Mouse (Mus musculus): Measurements from ENCODE around the gene Plekha6. TPM values are rescaled to one million over a fixed set of nuclear protein-coding genes. Genes with fewer than 3 reads are reported as not detected.
A peak's percentile ranks its signal among the peaks of the same experiment; 100 is the strongest.

Gene Plekha6
- total RNA-seq, 2 experiments from 2014 or later = 8.1 to 10.6 TPM

GRCm38 (mm10) chr1:133138401-133138800, 25.6 kb upstream of the Plekha6 start:
- no peak for DNase-seq (ENCODE audit: low spot score)

GRCm38 (mm10) chr1:133146014-133147009, 17.7 kb upstream of the Plekha6 start:
- DNase-seq (ENCODE audit: low spot score) = peak; percentile 56

GRCm38 (mm10) chr1:133147324-133147723, 16.7 kb upstream of the Plekha6 start:
- no peak for DNase-seq (ENCODE audit: low spot score)

DNA sequence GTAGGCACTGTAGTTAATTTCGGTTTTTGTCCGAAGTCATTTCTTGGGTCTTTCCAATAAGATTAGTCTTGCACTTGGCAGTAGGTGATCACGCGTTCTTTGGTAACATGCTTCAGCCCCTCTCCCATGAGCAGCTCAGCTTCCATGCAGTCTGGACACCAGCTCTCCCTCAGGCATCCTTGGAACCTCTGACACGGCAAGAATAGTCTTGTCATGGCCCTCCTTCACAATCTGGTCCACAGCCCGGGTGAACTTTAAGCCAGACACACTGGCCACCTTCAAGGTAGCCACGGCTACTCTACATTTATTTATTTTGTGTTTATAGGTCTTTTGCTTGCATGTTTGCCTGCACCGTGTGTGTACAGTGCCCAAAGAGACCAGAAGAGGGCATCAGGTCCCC, 15.9 kb upstream of the Plekha6 start:
- DNase-seq (ENCODE audit: low spot score) = no peak

GRCm38 (mm10) chr1:133150556-133150955, 13.5 kb upstream of the Plekha6 start:
- DNase-seq (ENCODE audit: low spot score) = no peak

DNA sequence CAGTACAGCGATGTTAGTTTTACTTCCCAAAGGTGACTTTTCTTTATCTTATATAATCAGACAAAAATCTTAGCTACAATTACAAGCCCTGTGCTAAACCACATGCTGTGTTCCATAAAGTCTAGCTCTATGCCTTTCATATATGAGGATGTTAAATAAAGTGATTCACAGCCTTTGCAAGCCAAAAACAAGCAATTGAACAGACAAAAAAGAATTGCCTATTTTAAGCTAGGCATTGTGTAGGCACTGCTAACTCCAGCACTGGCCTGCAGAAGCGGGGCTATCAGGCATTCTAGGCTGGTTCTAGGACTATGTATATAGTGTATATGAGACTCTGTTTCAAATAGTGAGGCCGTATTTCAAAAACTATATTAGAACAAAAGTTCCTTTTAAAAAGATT, 11.8 kb upstream of the Plekha6 start:
- DNase-seq (ENCODE audit: low spot score) = no peak

DNA sequence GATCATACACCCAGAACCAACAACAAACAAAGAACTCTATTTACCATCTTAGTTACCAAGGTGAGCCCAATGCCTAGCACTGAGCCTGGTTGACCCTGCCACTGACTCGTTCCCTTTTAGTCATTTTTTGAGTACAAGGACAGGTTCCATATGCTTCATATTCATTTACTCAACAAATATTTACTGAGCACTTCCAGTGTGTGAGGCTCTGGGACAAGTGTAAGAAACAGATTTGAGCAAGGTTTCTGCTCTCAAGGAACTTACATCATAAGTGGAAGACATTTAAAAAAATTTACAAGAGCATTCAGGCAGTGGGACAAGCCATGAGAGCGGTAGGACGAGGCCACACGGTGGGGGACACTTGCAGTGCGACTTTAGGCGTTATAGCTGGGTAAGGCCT, 8.7 kb upstream of the Plekha6 start:
- no peak for DNase-seq (ENCODE audit: low spot score)

DNA sequence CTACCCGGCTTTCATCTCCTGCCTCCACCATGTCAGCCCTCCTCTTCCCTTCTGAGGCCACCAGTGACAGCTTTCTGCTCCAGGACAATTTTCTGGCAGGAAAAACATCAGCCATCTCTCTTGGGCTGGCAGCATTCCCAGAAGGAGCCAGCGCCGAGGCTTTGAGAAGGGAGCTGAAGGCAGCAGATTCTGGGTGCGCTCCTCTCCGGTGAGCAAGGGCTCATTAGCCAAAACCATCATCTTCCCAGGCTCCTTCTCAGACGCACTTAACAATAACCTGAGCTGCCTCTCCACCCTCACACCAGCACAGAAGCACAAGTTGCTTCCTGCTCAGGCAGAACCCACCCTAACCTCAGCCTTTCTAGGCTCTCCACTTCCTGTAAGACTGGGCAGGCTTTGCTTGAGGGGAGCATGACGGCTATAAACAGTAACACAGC, 4.9 kb upstream of the Plekha6 start:
- peak; percentile 28 for DNase-seq (ENCODE audit: low spot score)

GRCm38 (mm10) chr1:133161559-133161958, 2.5 kb upstream of the Plekha6 start:
- DNase-seq (ENCODE audit: low spot score) = no peak

GRCm38 (mm10) chr1:133162046-133162445, 2.0 kb upstream of the Plekha6 start:
- DNase-seq (ENCODE audit: low spot score) = no peak

DNA sequence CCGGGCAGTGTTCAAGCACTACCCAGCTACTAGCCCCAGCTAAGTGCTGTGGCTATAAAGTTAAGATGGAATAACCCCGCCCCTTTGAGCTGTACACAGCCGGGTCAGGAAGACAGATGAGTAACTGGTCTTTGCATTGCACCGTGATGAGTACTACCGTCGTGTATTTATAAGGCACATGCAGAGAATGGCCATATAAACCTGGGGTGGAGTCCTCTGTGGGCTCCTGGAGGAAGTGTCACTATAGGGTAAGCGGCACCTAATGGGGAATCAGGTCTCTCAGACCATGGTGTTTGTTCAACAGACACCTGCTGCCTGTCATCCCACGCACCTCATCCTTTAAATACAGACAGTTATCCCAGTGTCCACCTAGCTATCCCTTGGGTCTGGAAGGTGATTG, 1.0 kb upstream of the Plekha6 start:
- no peak for DNase-seq (ENCODE audit: low spot score)

DNA sequence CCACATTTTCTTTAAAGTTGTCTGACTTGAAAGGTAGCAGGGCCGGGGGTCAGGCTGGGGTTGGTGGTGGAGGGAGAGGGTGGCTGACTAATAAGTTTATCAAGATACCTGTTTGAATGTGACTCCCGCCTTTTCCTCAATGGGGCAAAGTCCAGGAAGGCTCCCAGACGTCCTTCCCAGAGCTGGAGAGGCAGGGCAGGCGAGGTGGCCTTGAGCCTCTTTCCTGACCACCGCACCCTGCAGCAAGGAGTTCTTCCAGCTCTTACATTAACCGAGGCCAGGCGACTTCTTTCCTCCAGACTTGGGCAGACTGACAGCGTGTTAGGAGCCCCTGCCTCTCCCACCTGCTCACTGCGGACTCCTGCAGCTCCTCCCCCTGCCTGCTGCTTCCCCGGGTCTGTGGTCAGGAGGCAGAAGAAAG, 591 bp downstream of the Plekha6 start:
- DNase-seq (ENCODE audit: low spot score) = no peak

GRCm38 (mm10) chr1:133165111-133165510, 1.1 kb downstream of the Plekha6 start:
- no peak for DNase-seq (ENCODE audit: low spot score)

GRCm38 (mm10) chr1:133168318-133169060, 4.5 kb downstream of the Plekha6 start:
- DNase-seq (ENCODE audit: low spot score) = no peak

GRCm38 (mm10) chr1:133170196-133170595, 6.2 kb downstream of the Plekha6 start:
- no peak for DNase-seq (ENCODE audit: low spot score)

GRCm38 (mm10) chr1:133171357-133171756, 7.3 kb downstream of the Plekha6 start:
- no peak for DNase-seq (ENCODE audit: low spot score)

- DNase-seq (ENCODE audit: low spot score) = no peak
These were observed 11.1 kb downstream of the Plekha6 start for GRCm38 (mm10) chr1:133175150-133175549.

DNA sequence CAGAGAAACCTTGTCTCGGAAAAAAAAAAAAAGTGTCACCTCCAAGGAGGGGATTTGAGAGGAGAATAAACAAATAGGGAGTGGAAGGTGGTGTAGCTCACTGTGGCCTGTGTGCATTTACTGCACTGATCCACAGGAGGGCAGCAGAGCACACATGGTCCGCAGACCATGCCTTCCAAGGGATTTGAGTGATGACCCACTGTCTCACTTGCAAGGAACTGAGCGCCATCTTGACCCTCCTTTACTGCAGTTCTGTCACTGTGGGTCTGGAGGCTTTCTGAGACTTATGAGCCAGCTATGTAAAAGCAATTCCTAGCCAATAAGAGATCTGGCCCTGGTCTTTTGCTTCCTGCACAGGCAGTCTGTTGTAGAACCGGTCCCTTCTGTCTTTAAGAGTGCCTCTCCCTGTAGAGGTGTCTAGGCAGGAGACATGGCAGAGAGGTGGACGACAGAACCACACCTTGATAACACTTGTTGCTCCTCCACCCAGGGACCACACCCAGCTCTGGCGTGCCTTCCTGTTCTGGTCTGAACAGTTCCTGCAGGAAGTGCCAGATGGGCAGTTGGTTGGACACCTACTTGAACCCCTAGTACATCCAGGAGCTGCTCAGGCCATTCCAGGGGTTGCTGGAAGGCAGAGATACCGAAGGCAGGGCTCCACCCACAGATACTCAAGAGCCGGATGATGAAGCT, 13.6 kb downstream of the Plekha6 start:
- peak; percentile 64 for DNase-seq (ENCODE audit: low spot score)

- DNase-seq (ENCODE audit: low spot score) = no peak
These were observed 14.9 kb downstream of the Plekha6 start for GRCm38 (mm10) chr1:133178732-133179440.

DNA sequence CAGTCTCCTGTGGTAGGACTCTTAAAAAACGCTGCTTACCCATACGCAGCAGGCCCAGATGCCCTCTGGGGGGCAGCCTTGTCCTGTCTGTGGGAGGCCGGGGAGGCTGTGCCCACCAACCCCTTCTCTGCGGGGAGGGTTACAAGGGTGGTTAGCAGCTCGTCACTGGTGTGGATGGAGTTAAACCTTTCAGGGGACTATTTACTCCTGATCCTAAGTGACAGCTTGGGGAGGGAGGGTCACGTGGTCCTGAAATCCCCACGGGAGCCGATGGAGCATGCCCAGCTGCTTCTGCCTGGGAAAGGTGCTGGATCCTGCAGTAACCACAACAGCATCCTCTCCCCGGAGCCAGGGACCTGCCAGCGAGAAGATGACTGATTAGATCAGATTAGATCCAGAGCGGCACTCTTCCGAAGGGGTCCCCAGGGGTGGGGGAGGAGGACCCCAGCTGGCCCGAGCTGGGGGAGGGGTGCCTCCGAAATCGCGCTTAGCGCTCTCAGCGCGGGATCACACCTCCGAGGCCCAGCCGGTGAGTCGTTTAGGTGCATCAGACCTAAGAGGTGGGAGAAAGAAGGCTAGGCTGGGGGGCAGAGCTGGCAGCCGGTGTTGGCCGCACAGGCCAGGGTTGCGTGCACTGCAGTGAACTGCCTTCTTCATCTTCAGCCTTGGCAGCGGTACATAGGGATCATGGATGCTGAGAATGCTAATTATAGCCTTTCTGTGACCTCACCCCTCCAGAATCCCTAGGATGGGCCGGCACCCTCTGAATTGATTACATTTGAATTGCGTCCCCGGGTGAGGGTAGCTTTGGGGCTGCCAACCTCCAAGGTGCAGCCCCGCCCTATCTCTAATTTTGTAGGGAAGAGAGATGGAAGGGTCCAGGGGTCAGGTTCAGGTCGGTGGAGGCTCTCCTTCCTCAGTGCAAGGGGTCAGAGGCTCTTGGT, 17.3 kb downstream of the Plekha6 start:
- peak; percentile 79 for DNase-seq (ENCODE audit: low spot score)

Data from gastrocnemius, adult 18-20 months (tissue).